ENCODE assay signal across 22 mouse cellular contexts in the genomic region with DNA sequence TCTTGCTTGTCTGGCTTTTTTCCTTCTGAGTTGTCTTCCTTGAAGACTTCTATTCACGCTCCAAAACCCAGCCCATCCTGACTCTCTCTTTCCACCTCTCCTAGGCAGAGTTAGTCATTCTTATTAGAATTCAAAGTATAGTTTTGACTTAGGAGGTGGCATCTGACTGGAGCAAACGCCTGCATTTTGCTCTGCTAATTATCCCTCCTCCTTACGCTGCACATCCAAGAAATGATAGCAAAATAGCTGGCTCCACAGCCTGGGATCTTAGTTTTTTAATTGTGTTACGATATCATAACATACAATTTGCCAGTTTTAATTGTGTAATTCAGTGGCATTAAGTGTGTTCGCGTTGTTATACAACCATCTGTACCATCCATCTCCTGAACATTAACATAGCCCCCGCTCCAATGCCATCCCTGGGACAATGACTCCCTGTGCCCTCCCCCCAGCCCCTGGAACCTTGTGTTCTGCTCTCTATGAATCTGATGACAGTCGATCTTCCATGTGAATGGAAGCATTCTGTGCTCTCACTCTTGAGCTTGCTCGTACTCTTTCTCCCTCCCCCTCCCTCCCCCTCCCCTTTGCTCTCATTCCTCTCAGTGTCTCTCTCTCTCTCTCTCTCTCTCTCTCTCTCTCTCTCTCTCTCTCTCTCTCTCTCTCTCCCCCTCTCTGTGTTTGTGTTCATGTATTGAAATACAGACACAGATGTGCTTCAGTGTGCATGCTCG.
DNase-seq lines count a peak whose midpoint lies in the region; ATAC-seq and TF ChIP-seq lines count a peak whose summit lies in the region.
"Had no signal": no experiment of that assay in that cellular context is flagged by ENCODE, and none has a peak within 500 bp of the region (broad histone marks: within the 10 kb centered on the region; RNA-seq: fewer than 3 reads in every experiment).

No protein-coding gene starts in this region.

- no peaks in the 10 kb centered on the region for H3K27me3 ChIP-seq in forebrain, embryonic 14.5 days (replicated peaks; ENCODE audit: control insufficient read depth, insufficient read depth, low read length)
- H3K27me3 ChIP-seq in forebrain, embryonic 12.5 days: peaks cover 13% of the 10 kb centered on the region; the same call in 1 of the 2 replicates
- H3K27me3 ChIP-seq in neural tube, embryonic 13.5 days: peaks cover 8% of the 10 kb centered on the region
- no peaks in the 10 kb centered on the region for H3K27me3 ChIP-seq in neural tube, embryonic 15.5 days (replicated peaks)

- ATAC-seq in forebrain, embryonic 14.5 days: no peak
- no peak for ATAC-seq in forebrain, embryonic 12.5 days (ENCODE audit: low FRiP score)
- ATAC-seq in neural tube, embryonic 13.5 days (ENCODE audit: low read depth): no peak; the same call in 1 of the 2 replicates
- no peak for ATAC-seq in neural tube, embryonic 15.5 days (ENCODE audit: low FRiP score)
- ATAC-seq: intestine, embryonic 15.5 days; Patski had no signal

- no peak for TF ChIP-seq POLR2A in brain, embryonic 14.5 days (IDR thresholded peaks at IDR 0.05; ENCODE audit: borderline replicate concordance, extremely low read depth, insufficient read depth, insufficient read length, poor library complexity, severe bottlenecking)

- peak overlapping the region; percentile 27; the same call in 1 of the 2 replicates for H3K27ac ChIP-seq in forebrain, embryonic 14.5 days (ENCODE audit: low read depth, low read length)
- no peak overlapping the region for H3K27ac ChIP-seq in forebrain, embryonic 12.5 days
- peak overlapping the region; percentile 1; the same call in 1 of the 2 replicates for H3K27ac ChIP-seq in neural tube, embryonic 13.5 days (replicated peaks)
- H3K27ac ChIP-seq in neural tube, embryonic 15.5 days (replicated peaks): no peak overlapping the region
- H3K27ac ChIP-seq: embryonic facial prominence, embryonic 13.5 days; heart, embryonic 10.5 days; hindbrain, embryonic 14.5 days; intestine, embryonic 15.5 days had no signal

- no peaks in the 10 kb centered on the region for H3K9me3 ChIP-seq in forebrain, embryonic 14.5 days (replicated peaks; ENCODE audit: control insufficient read depth, low read length)
- no peaks in the 10 kb centered on the region for H3K9me3 ChIP-seq in forebrain, embryonic 12.5 days
- H3K9me3 ChIP-seq in neural tube, embryonic 13.5 days: no peaks in the 10 kb centered on the region
- no peaks in the 10 kb centered on the region for H3K9me3 ChIP-seq in neural tube, embryonic 15.5 days (replicated peaks)
- H3K9me3 ChIP-seq: embryonic facial prominence, embryonic 13.5 days; heart, embryonic 10.5 days; intestine, embryonic 15.5 days had no signal

- H3K4me1 ChIP-seq in forebrain, embryonic 14.5 days (ENCODE audit: control insufficient read depth, insufficient read depth, low read length): peaks cover 19% of the 10 kb centered on the region; the same call in 1 of the 2 replicates
- H3K4me1 ChIP-seq in forebrain, embryonic 12.5 days: peaks cover 33% of the 10 kb centered on the region
- H3K4me1 ChIP-seq in neural tube, embryonic 13.5 days (replicated peaks): peaks cover 17% of the 10 kb centered on the region
- peaks cover 15% of the 10 kb centered on the region for H3K4me1 ChIP-seq in neural tube, embryonic 15.5 days

- peak; percentile 45 for DNase-seq in forebrain, embryonic 14.5 days (ENCODE audit: low spot score)
- peak; percentile 66 for DNase-seq in brain, embryonic 14.5 days (ENCODE audit: low read depth)
- peak; percentile 21 for DNase-seq in telencephalon, adult 2 months (ENCODE audit: low read depth, low spot score)
- DNase-seq in thymus, postnatal 0 days (ENCODE audit: low spot score): no peak
- DNase-seq: adrenal gland, adult 2 months; adrenal gland, postnatal 25 days; cerebellum, adult 11 months; cerebellum, adult 8-10 months; cerebellum, postnatal 14 days; embryo, embryonic 11 days; gastrocnemius, postnatal 10 days; heart, adult 18-20 months; heart, postnatal 10 days; heart, postnatal 4 days had no signal

- no peak overlapping the region for H3K4me2 ChIP-seq in forebrain, embryonic 14.5 days (ENCODE audit: low read length)
- H3K4me2 ChIP-seq in forebrain, embryonic 12.5 days: no peak overlapping the region
- no peak overlapping the region for H3K4me2 ChIP-seq in neural tube, embryonic 13.5 days
- H3K4me2 ChIP-seq in neural tube, embryonic 15.5 days: no peak overlapping the region
- H3K4me2 ChIP-seq: embryonic facial prominence, embryonic 13.5 days; hindbrain, embryonic 14.5 days; intestine, embryonic 15.5 days had no signal

- 51% methylated on average over 10 of the region's 10 CpGs for WGBS in forebrain, embryonic 14.5 days
- WGBS in forebrain, embryonic 12.5 days: 60% methylated on average over 10 of the region's 10 CpGs
- WGBS in neural tube, embryonic 13.5 days: 56% methylated on average over 10 of the region's 10 CpGs
- WGBS in neural tube, embryonic 15.5 days: 55% methylated on average over 10 of the region's 10 CpGs

- no peak overlapping the region for H3K4me3 ChIP-seq in forebrain, embryonic 14.5 days (ENCODE audit: low read depth, low read length)
- no peak overlapping the region for H3K4me3 ChIP-seq in forebrain, embryonic 12.5 days (replicated peaks)
- no peak overlapping the region for H3K4me3 ChIP-seq in neural tube, embryonic 13.5 days
- H3K4me3 ChIP-seq in neural tube, embryonic 15.5 days (replicated peaks): no peak overlapping the region
- H3K4me3 ChIP-seq: embryonic facial prominence, embryonic 13.5 days; heart, embryonic 10.5 days; intestine, embryonic 15.5 days had no signal

- H3K9ac ChIP-seq in forebrain, embryonic 14.5 days (ENCODE audit: low read length): no peak overlapping the region
- H3K9ac ChIP-seq in forebrain, embryonic 12.5 days: no peak overlapping the region
- no peak overlapping the region for H3K9ac ChIP-seq in neural tube, embryonic 13.5 days
- no peak overlapping the region for H3K9ac ChIP-seq in neural tube, embryonic 15.5 days (replicated peaks)
- H3K9ac ChIP-seq: embryonic facial prominence, embryonic 13.5 days; intestine, embryonic 15.5 days had no signal

- TF ChIP-seq CTCF in brain, embryonic 14.5 days (IDR thresholded peaks at IDR 0.05; ENCODE audit: borderline replicate concordance, extremely low read depth, insufficient read depth, insufficient read length): no peak

- no peaks in the 10 kb centered on the region for H3K36me3 ChIP-seq in forebrain, embryonic 14.5 days (ENCODE audit: control insufficient read depth, insufficient read depth, low read length)
- H3K36me3 ChIP-seq in forebrain, embryonic 12.5 days (replicated peaks): no peaks in the 10 kb centered on the region
- no peaks in the 10 kb centered on the region for H3K36me3 ChIP-seq in neural tube, embryonic 13.5 days
- H3K36me3 ChIP-seq in neural tube, embryonic 15.5 days: no peaks in the 10 kb centered on the region
- H3K36me3 ChIP-seq: embryonic facial prominence, embryonic 13.5 days; heart, embryonic 10.5 days; intestine, embryonic 15.5 days had no signal

Comparison
In these comparisons a context has a peak if more than half of its experiments do, and no peak if none do; other contexts are left out.
1. H3K27ac ChIP-seq: peak in forebrain, embryonic 14.5 days (single experiment) and neural tube, embryonic 13.5 days (single experiment); none in forebrain, embryonic 12.5 days (single experiment) and neural tube, embryonic 15.5 days (single experiment).